Mouse (Mus musculus): ENCODE measurements around the gene Mipol1. TPM values are rescaled to one million over a fixed set of nuclear protein-coding genes. Genes with fewer than 3 reads are reported as not detected.
A peak's percentile ranks its signal among the peaks of the same experiment; 100 is the strongest.

Gene Mipol1
- polyA plus RNA-seq, 1 experiment from 2014 or later = 13.0 TPM

DNA sequence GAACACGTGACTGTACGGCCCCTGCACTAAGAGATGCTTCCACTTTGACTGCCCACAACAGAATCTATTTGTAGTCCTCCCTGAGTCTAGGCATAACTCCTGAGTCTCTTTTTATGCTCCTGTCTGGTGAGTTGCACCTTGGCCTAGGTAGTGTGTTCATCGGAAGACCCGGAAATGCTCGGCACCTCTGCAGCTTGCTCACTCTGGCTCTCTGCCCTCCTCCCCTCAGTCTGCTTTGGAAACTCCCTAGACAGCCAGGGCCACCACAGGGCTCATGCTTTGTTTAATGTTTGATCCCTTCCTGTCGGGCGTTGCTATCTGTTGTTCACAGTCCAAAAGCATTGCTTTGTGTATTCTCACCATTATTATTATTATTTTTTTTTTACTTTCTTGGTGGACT is 275.1 kb downstream of the Mipol1 start:
- no peaks in the 10 kb centered on the region for H3K27me3 ChIP-seq (ENCODE audit: insufficient read depth, low read length)
- peaks cover 3% of the 10 kb centered on the region; the same call in 1 of the 2 replicates for H3K4me1 ChIP-seq (ENCODE audit: insufficient read depth, low read length)
- H3K4me2 ChIP-seq (replicated peaks; ENCODE audit: low read depth, low read length) = no peak overlapping the region
- WGBS = 69% methylated on average over 7 of the region's 7 CpGs
- no peak overlapping the region for H3K9ac ChIP-seq (replicated peaks; ENCODE audit: low read length)
- no peak overlapping the region for H3K4me3 ChIP-seq (ENCODE audit: low read length)
- no peaks in the 10 kb centered on the region for H3K9me3 ChIP-seq (ENCODE audit: low read length)
- H3K27ac ChIP-seq (ENCODE audit: low read length) = no peak overlapping the region
- H3K36me3 ChIP-seq (ENCODE audit: insufficient read depth, low read length) = no peaks in the 10 kb centered on the region
- ATAC-seq (ENCODE audit: low FRiP score, low TSS enrichment) = no peak

DNA sequence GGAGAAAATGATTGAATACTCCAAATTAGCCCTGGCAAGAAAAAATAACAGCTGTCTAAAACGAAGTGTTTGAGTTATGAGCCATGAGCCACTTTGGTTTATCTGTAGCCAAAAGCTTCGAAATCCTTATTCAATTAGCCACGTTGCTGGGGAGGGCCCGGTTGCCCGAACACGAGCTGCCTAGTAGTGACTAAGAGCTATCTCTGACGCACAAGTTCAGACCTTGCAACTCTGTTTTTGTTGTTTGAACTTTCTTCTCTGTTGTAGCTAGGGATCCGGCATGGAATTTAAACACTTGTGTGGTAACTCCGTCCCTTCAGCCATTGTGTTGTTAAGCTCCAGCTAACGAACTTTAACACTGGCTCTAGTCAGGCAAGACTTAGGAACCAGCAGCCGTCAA is 278.7 kb downstream of the Mipol1 start:
- WGBS = 44% methylated on average over 11 of the region's 11 CpGs
- no peaks in the 10 kb centered on the region for H3K27me3 ChIP-seq (ENCODE audit: insufficient read depth, low read length)
- no peak overlapping the region for H3K4me3 ChIP-seq (ENCODE audit: low read length)
- H3K9ac ChIP-seq (replicated peaks; ENCODE audit: low read length) = no peak overlapping the region
- no peaks in the 10 kb centered on the region for H3K9me3 ChIP-seq (ENCODE audit: low read length)
- no peaks in the 10 kb centered on the region for H3K36me3 ChIP-seq (ENCODE audit: insufficient read depth, low read length)
- no peak overlapping the region for H3K27ac ChIP-seq (ENCODE audit: low read length)
- no peak for ATAC-seq (ENCODE audit: low FRiP score, low TSS enrichment)
- no peak overlapping the region for H3K4me2 ChIP-seq (replicated peaks; ENCODE audit: low read depth, low read length)
- H3K4me1 ChIP-seq (ENCODE audit: insufficient read depth, low read length) = no peaks in the 10 kb centered on the region; the same call in 1 of the 2 replicates

DNA sequence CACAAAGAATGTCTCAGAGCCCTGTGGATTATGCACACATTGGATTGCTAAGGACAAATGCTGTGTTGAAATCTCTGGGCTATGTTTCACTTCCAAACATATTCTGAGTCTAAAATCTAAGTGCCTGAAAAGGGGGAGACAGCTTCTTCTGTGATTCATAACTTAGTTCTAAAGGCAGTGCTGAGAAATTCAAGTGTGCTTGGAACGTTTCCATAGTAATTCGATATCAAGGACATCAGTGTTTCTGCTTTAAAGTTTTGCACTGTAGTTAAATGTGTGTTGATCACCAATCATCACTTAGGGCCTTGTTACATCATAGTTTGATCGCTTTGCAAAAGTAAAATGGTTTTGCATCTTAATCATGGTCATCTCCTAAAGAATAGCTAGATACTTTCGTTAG is 279.5 kb downstream of the Mipol1 start:
- no peak overlapping the region for H3K4me2 ChIP-seq (replicated peaks; ENCODE audit: low read depth, low read length)
- no peaks in the 10 kb centered on the region; the same call in 1 of the 2 replicates for H3K4me1 ChIP-seq (ENCODE audit: insufficient read depth, low read length)
- H3K4me3 ChIP-seq (ENCODE audit: low read length) = no peak overlapping the region
- H3K9me3 ChIP-seq (ENCODE audit: low read length) = no peaks in the 10 kb centered on the region
- WGBS = 55% methylated on average over 4 of the region's 4 CpGs
- no peak for ATAC-seq (ENCODE audit: low FRiP score, low TSS enrichment)
- H3K9ac ChIP-seq (replicated peaks; ENCODE audit: low read length) = no peak overlapping the region
- no peak overlapping the region for H3K27ac ChIP-seq (ENCODE audit: low read length)
- no peaks in the 10 kb centered on the region for H3K27me3 ChIP-seq (ENCODE audit: insufficient read depth, low read length)
- H3K36me3 ChIP-seq (ENCODE audit: insufficient read depth, low read length) = no peaks in the 10 kb centered on the region

DNA sequence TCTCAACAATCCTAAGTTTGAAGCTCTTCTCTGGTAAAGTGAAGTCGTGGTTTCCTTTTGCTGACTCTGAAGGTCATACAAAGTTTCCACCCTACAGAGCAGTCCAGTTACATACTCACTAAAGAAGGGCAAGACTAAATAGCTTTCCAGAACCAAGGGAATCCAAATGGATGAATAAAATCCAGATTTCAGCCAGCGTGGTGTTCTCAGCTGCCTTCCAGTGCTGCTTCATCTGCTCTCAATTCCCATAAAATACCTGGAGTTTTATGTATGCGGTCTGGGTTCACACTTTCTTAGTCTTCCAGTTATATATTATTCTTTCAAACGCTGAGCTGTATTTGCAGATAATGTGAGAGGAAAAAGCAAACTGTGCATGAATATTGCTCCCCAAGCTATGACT is 280.9 kb downstream of the Mipol1 start:
- H3K27me3 ChIP-seq (ENCODE audit: insufficient read depth, low read length) = no peaks in the 10 kb centered on the region
- no peak for ATAC-seq (ENCODE audit: low FRiP score, low TSS enrichment)
- H3K36me3 ChIP-seq (ENCODE audit: insufficient read depth, low read length) = no peaks in the 10 kb centered on the region
- 82% methylated on average over 4 of the region's 4 CpGs for WGBS
- no peak overlapping the region for H3K4me3 ChIP-seq (ENCODE audit: low read length)
- H3K9ac ChIP-seq (replicated peaks; ENCODE audit: low read length) = no peak overlapping the region
- no peaks in the 10 kb centered on the region; the same call in 1 of the 2 replicates for H3K4me1 ChIP-seq (ENCODE audit: insufficient read depth, low read length)
- H3K27ac ChIP-seq (ENCODE audit: low read length) = no peak overlapping the region
- no peaks in the 10 kb centered on the region for H3K9me3 ChIP-seq (ENCODE audit: low read length)
- H3K4me2 ChIP-seq (replicated peaks; ENCODE audit: low read depth, low read length) = no peak overlapping the region

DNA sequence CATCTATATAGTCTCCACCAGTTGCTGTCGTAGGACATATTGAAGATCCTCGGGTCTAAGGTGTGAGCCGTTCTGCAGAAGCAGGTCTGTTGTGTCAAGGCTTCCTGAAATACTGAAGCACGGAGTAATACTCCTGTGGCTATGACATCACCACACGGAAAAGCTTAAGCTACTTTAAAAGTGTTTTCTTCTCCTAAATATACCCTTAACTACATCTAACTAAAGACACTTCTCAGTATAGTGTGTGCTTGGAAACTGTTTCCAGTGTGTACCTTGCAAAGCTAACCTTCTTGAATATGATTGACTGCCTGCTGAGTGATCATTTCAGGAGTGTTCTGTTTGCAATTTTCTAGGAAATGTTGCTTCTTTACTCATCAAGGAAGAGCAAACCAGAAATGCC is 281.3 kb downstream of the Mipol1 start:
- ATAC-seq (ENCODE audit: low FRiP score, low TSS enrichment) = no peak
- Histone ChIP-seq H3K9me3 (ENCODE audit: low read length) (no peaks in the 10 kb centered on the region), H3K36me3 (ENCODE audit: insufficient read depth, low read length) (no peaks in the 10 kb centered on the region), H3K27ac (ENCODE audit: low read length) (no peak overlapping the region), H3K27me3 (ENCODE audit: insufficient read depth, low read length) (no peaks in the 10 kb centered on the region), H3K4me2 (replicated peaks; ENCODE audit: low read depth, low read length) (no peak overlapping the region), H3K4me3 (ENCODE audit: low read length) (no peak overlapping the region), H3K9ac (replicated peaks; ENCODE audit: low read length) (no peak overlapping the region), H3K4me1 (ENCODE audit: insufficient read depth, low read length) (no peaks in the 10 kb centered on the region; the same call in 1 of the 2 replicates)
- 86% methylated on average over 5 of the region's 5 CpGs for WGBS

DNA sequence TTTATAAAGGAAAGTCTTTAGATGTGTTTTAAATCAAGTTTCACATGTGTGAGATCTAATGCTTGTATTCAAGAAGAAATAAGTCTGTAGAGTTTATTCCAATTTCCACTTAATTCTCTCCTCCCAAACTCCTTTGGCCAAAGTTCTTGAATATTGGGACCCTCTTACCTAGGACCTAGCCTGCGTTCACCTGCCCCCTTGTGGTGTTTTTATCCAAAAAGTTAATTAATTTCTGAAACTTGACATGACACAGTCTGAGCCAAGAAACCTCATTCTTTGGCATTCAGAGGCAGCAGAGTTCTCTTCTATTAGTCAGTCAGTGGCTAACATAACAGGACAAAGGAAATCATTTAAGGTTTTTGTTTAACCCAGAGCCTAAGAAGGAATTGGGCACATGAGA is 284.3 kb downstream of the Mipol1 start:
- Histone ChIP-seq H3K4me2 (replicated peaks; ENCODE audit: low read depth, low read length) (no peak overlapping the region), H3K4me1 (ENCODE audit: insufficient read depth, low read length) (no peaks in the 10 kb centered on the region), H3K9ac (replicated peaks; ENCODE audit: low read length) (no peak overlapping the region), H3K36me3 (ENCODE audit: insufficient read depth, low read length) (no peaks in the 10 kb centered on the region), H3K27me3 (ENCODE audit: insufficient read depth, low read length) (no peaks in the 10 kb centered on the region), H3K4me3 (ENCODE audit: low read length) (no peak overlapping the region), H3K27ac (ENCODE audit: low read length) (no peak overlapping the region), H3K9me3 (ENCODE audit: low read length) (no peaks in the 10 kb centered on the region)
- ATAC-seq (ENCODE audit: low FRiP score, low TSS enrichment) = no peak
- WGBS = 49% methylated on average over 1 of the region's 1 CpGs

DNA sequence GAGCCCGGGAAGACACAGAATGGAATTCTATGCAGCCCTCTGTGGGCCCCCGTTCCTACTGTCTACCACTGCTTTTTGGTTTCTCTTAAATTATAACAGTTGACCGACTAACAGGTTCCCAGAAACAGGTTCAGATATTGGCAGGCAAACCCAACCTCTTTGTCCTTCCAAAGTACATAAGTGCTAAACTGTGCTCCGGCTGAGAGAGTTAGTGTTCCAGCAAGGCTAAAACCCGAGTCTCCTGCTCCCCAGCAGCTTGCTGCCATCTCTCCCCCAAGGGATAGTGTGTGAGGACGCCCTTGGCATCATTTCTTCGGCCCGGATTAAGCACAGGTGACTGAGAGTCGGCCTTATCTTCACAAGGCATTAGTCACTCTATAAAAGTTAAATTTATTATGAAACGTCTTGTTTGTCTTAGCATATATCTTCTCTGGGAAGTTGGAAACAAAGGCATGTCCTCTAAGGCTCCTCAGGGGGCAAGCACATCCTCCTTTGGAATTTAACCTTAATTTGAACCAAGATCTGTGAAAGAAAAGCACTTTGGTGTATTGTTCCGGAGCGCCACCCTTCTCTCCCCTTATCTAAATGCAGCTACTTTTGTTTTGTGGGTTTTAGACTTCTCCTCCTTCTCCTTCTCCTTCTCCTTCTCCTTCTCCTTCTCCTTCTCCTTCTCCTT is 285.6 kb downstream of the Mipol1 start:
- Histone ChIP-seq H3K4me2 (replicated peaks; ENCODE audit: low read depth, low read length) (no peak overlapping the region), H3K9me3 (ENCODE audit: low read length) (no peaks in the 10 kb centered on the region)
- no peak for ATAC-seq (ENCODE audit: low FRiP score, low TSS enrichment)

DNA sequence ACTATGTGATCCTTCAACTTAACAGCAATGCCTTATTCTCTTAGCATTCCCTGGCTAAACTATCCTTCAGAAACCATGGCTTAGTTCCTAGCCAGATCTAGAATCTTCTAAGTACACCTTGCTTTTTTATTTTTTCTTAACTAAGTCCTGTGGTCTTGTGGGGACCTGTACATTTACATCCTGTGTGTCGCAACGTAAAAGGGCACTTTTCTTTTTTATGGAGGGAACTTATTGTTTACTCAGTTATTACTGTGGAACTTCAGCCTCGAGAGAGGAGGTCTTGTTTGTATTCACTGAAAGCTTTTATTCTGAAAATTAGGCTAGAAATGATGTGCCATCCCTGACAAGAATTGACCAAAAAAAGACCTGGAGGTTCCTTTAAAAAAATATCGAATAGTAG is 298.1 kb downstream of the Mipol1 start:
- no peaks in the 10 kb centered on the region for H3K9me3 ChIP-seq (ENCODE audit: low read length)
- ATAC-seq (ENCODE audit: low FRiP score, low TSS enrichment) = no peak
- H3K9ac ChIP-seq (replicated peaks; ENCODE audit: low read length) = no peak overlapping the region
- H3K4me3 ChIP-seq (ENCODE audit: low read length) = no peak overlapping the region
- H3K36me3 ChIP-seq (ENCODE audit: insufficient read depth, low read length) = no peaks in the 10 kb centered on the region
- H3K4me2 ChIP-seq (replicated peaks; ENCODE audit: low read depth, low read length) = no peak overlapping the region
- peaks cover 38% of the 10 kb centered on the region for H3K27me3 ChIP-seq (ENCODE audit: insufficient read depth, low read length)
- no peaks in the 10 kb centered on the region for H3K4me1 ChIP-seq (ENCODE audit: insufficient read depth, low read length)
- no peak overlapping the region for H3K27ac ChIP-seq (ENCODE audit: low read length)
- 76% methylated on average over 4 of the region's 4 CpGs for WGBS

More for the DNA sequence above, 285.6 kb downstream of the Mipol1 start:
- no peaks in the 10 kb centered on the region for H3K36me3 ChIP-seq (ENCODE audit: insufficient read depth, low read length)
- H3K27ac ChIP-seq (ENCODE audit: low read length) = no peak overlapping the region
- WGBS = 48% methylated on average over 12 of the region's 12 CpGs
- H3K27me3 ChIP-seq (ENCODE audit: insufficient read depth, low read length) = no peaks in the 10 kb centered on the region
- no peak overlapping the region for H3K9ac ChIP-seq (replicated peaks; ENCODE audit: low read length)
- H3K4me3 ChIP-seq (ENCODE audit: low read length) = no peak overlapping the region
- no peaks in the 10 kb centered on the region for H3K4me1 ChIP-seq (ENCODE audit: insufficient read depth, low read length)

DNA sequence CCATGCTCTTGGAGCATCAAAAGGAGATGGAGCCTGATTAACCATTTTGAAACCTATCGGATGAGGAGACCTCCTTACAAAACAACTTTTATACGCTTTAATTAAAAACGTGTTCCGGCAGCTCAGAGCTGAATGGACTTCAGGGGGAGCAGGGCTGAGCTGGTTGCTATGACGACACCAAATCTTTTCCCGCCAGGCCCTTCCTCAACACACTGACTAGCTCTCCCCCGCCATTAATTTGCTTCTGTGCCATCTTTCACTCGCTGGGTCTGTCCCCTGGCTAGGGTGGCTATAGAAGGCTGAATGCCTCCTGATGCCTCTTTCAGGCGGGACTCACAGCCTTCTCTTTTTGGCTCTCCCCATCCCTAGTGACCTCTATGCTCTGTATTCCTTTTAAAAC is 300.2 kb downstream of the Mipol1 start:
- Histone ChIP-seq H3K27ac (ENCODE audit: low read length) (no peak overlapping the region), H3K4me2 (replicated peaks; ENCODE audit: low read depth, low read length) (no peak overlapping the region), H3K9ac (replicated peaks; ENCODE audit: low read length) (no peak overlapping the region), H3K4me3 (ENCODE audit: low read length) (no peak overlapping the region), H3K4me1 (ENCODE audit: insufficient read depth, low read length) (no peaks in the 10 kb centered on the region), H3K9me3 (ENCODE audit: low read length) (no peaks in the 10 kb centered on the region), H3K36me3 (ENCODE audit: insufficient read depth, low read length) (no peaks in the 10 kb centered on the region), H3K27me3 (ENCODE audit: insufficient read depth, low read length) (peaks cover 57% of the 10 kb centered on the region)
- no peak for ATAC-seq (ENCODE audit: low FRiP score, low TSS enrichment)
- WGBS = 21% methylated on average over 9 of the region's 9 CpGs

DNA sequence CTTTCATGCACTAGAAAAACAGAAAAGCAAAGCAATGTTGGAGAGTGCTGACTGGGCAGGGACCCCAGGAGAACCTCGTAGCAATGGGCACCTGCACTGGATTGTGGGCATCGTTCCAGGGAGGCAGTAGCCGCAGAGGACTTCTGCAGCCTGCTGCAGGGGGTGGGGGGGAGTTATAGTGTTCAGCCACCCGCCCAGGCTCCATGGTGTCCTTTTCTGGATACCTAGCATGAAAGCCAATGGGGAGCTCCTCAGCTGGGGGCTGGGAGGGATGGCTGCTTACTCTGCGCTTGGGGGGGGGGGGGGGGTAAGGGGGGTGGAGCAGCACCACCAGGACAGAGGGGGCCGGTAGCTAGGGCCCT is 304.3 kb downstream of the Mipol1 start:
- Histone ChIP-seq H3K27ac (ENCODE audit: low read length) (no peak overlapping the region), H3K4me2 (replicated peaks; ENCODE audit: low read depth, low read length) (peak overlapping the region; percentile 7; the same call in 1 of the 2 replicates), H3K9me3 (ENCODE audit: low read length) (no peaks in the 10 kb centered on the region), H3K9ac (replicated peaks; ENCODE audit: low read length) (no peak overlapping the region), H3K4me3 (ENCODE audit: low read length) (0 out of 2 replicates have a peak overlapping the region, but pooled peaks have one; percentile 11), H3K36me3 (ENCODE audit: insufficient read depth, low read length) (no peaks in the 10 kb centered on the region), H3K27me3 (ENCODE audit: insufficient read depth, low read length) (peaks cover 86% of the 10 kb centered on the region), H3K4me1 (ENCODE audit: insufficient read depth, low read length) (peaks cover 10% of the 10 kb centered on the region; the same call in 1 of the 2 replicates)
- WGBS = 3% methylated on average over 5 of the region's 6 CpGs
- no peak; the same call in 1 of the 2 replicates for ATAC-seq (ENCODE audit: low FRiP score, low TSS enrichment)

Measured in kidney, embryonic 16.5 days (tissue).